Mouse (Mus musculus) liver, adult 2 months (tissue): ENCODE results near the gene Fgfr2. TPM values are rescaled to one million over a fixed set of nuclear protein-coding genes. Genes with fewer than 3 reads are reported as not detected.
A peak's percentile ranks its signal among the peaks of the same experiment; 100 is the strongest.
"Not testable (repeated sequence)": the region's sequence is repeated elsewhere in the genome, so short reads cannot be mapped to it uniquely, and the experiment has no call there.

ENCODE experiments used
- DNase-seq: peaks from one replicate; pipeline ENCODE4 v3.0.0-alpha.2; 2011; ENCODE audit warnings: low read depth, low spot score; ENCODE audit errors: extremely low read depth
- H3K27ac ChIP-seq: fragments of 200-500 bp; replicated peaks from 2 replicates; pipeline ENCODE4 v1.5.1; 2012; ENCODE audit warnings: low read depth, mild to moderate bottlenecking, control low read depth, inconsistent platforms, low read length; ENCODE audit not compliant: insufficient read depth
- H3K27me3 ChIP-seq: fragments of 200-500 bp; 2 replicates; pipeline ENCODE4 v1.6.1; 2012; ENCODE audit warnings: mild to moderate bottlenecking, moderate library complexity, low read length, inconsistent platforms; ENCODE audit not compliant: control insufficient read depth, insufficient read depth
- H3K36me3 ChIP-seq: fragments of 200-500 bp; 2 replicates; pipeline ENCODE4 v1.6.1; 2012; ENCODE audit warnings: low read length, inconsistent platforms; ENCODE audit not compliant: control insufficient read depth, insufficient read depth
- H3K4me1 ChIP-seq: fragments of 200-500 bp; 2 replicates; pipeline ENCODE4 v1.6.1; 2011; ENCODE audit warnings: low read length; ENCODE audit not compliant: control insufficient read depth, insufficient read depth
- H3K4me3 ChIP-seq: fragments of 200-500 bp; 2 replicates; pipeline ENCODE4 v1.5.1; 2011; ENCODE audit warnings: low read depth, mild to moderate bottlenecking, control low read depth, low read length, moderate library complexity; ENCODE audit not compliant: insufficient read depth
- H3K79me2 ChIP-seq: fragments of 200-500 bp; 2 replicates; pipeline ENCODE4 v1.6.1; 2012; ENCODE audit warnings: inconsistent platforms, mild to moderate bottlenecking, low read length, moderate library complexity; ENCODE audit not compliant: control insufficient read depth, insufficient read depth
- H3K9ac ChIP-seq: fragments of 200-500 bp; 2 replicates; pipeline ENCODE4 v1.6.1; 2012; ENCODE audit warnings: low read depth, mild to moderate bottlenecking, control low read depth, inconsistent platforms, low read length
- CTCF ChIP-seq: fragments of 200-500 bp; IDR thresholded peaks from 2 replicates; pipeline ENCODE4 v1.5.1; 2011; ENCODE audit warnings: low read depth, low read length, control low read depth
- POLR2A ChIP-seq: fragments of 200-500 bp; IDR thresholded peaks from 2 replicates; pipeline ENCODE4 v1.6.1; 2011; ENCODE audit warnings: low read length, control low read depth; ENCODE audit not compliant: insufficient read depth; ENCODE audit errors: extremely low read depth
- WGBS: fragments of 180-500 bp; shearing (Covaris S2); methylation state at CpG from one replicate; pipeline ENCODE4 v1.1.7; 2018; 5-methylcytosine and 5-hydroxymethylcytosine counted together
- polyA plus RNA-seq: library from polyadenylated mRNA; depleted of rRNA; stranded (reverse); fragments of >200 nt; gene quantifications from 2 replicates; pipeline ENCODE4 v1.2.3, GENCODE M21; 2012
- total RNA-seq: library from RNA; depleted of rRNA; stranded (reverse); fragments of >200 nt; gene quantifications from 2 replicates; pipeline ENCODE4 v1.2.3, GENCODE M21; 2014

Fgfr2 gene
- total and polyA plus RNA-seq, 2 experiments: 16.7 to 35.2 TPM

- Histone ChIP-seq H3K4me1 (peaks cover 12% of the 10 kb centered on the region), H3K27ac (no peak overlapping the region), H3K4me3 (no peak overlapping the region), H3K9ac (no peak overlapping the region), H3K27me3 (no peaks in the 10 kb centered on the region), H3K36me3 (no peaks in the 10 kb centered on the region), H3K79me2 (peaks cover 18% of the 10 kb centered on the region)
- WGBS: 35% methylated on average over 2 of the region's 2 CpGs
- peak; percentile 44 for DNase-seq
- no peak for TF ChIP-seq POLR2A
- no peak for TF ChIP-seq CTCF
Observed at GRCm38 (mm10) chr7:131411941-131412270, 1711.2 kb downstream of the Fgfr2 start.

GRCm38 (mm10) chr7:131411221-131411940, 1711.8 kb downstream of the Fgfr2 start:
- Histone ChIP-seq H3K36me3 (no peaks in the 10 kb centered on the region), H3K9ac (peak overlapping the region; percentile 52), H3K4me1 (peaks cover 12% of the 10 kb centered on the region), H3K27ac (peak overlapping the region; percentile 70), H3K4me3 (peak overlapping the region; percentile 53), H3K79me2 (peaks cover 17% of the 10 kb centered on the region), H3K27me3 (no peaks in the 10 kb centered on the region)
- peak; percentile 47 for DNase-seq
- TF ChIP-seq POLR2A: no peak
- no peak for TF ChIP-seq CTCF
- WGBS: 18% methylated on average over 10 of the region's 10 CpGs

GRCm38 (mm10) chr7:131410416-131411058, 1712.6 kb downstream of the Fgfr2 start, which contains the start of the genes Ikzf5 and Acadsb:
Ikzf5 (minus strand) TSS chr7:131410521.
Acadsb (plus strand) TSS chr7:131410601.
- Histone ChIP-seq H3K79me2 (peaks cover 18% of the 10 kb centered on the region), H3K27me3 (no peaks in the 10 kb centered on the region), H3K4me3 (peak within 1 kb of the TSS; percentile 81), H3K36me3 (no peaks in the 10 kb centered on the region), H3K27ac (peak within 1 kb of the TSS; percentile 70), H3K4me1 (peaks cover 12% of the 10 kb centered on the region), H3K9ac (peak within 1 kb of the TSS; percentile 95)
- under 1% methylated on average over 42 of the region's 42 CpGs for WGBS
- TF ChIP-seq POLR2A (peak; percentile 77; the same call in 1 of the 2 replicates), CTCF (no peak)
- DNase-seq: peak; percentile 94

DNA sequence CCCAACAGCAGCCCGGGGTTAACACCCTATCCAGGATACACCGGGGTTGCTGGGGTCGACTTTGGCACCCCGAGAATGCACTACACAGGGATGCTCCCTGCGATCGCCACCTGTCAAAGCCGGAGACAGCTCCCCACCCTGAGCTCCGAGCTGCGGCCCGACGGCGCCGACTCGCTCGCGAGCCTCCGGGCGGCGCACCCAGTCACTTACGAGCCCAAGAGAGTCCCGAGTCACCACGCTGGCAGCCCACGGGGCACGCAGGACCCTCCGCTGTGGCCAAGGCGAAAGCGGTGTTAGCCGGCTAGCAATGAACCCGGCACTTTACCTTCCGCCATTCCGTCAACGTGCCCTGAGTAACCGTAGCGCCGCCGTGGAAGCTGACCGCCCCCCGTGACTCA, 1713.2 kb downstream of the Fgfr2 start:
- no peaks in the 10 kb centered on the region for H3K27me3 ChIP-seq
- H3K79me2 ChIP-seq: peaks cover 18% of the 10 kb centered on the region
- no peak for TF ChIP-seq CTCF
- TF ChIP-seq POLR2A: no peak
- H3K27ac ChIP-seq: peak overlapping the region; percentile 65
- H3K36me3 ChIP-seq: no peaks in the 10 kb centered on the region
- peak overlapping the region; percentile 95 for H3K9ac ChIP-seq
- peaks cover 12% of the 10 kb centered on the region for H3K4me1 ChIP-seq
- WGBS: under 1% methylated on average over 38 of the region's 38 CpGs
- DNase-seq: no peak
- H3K4me3 ChIP-seq: peak overlapping the region; percentile 81

DNA sequence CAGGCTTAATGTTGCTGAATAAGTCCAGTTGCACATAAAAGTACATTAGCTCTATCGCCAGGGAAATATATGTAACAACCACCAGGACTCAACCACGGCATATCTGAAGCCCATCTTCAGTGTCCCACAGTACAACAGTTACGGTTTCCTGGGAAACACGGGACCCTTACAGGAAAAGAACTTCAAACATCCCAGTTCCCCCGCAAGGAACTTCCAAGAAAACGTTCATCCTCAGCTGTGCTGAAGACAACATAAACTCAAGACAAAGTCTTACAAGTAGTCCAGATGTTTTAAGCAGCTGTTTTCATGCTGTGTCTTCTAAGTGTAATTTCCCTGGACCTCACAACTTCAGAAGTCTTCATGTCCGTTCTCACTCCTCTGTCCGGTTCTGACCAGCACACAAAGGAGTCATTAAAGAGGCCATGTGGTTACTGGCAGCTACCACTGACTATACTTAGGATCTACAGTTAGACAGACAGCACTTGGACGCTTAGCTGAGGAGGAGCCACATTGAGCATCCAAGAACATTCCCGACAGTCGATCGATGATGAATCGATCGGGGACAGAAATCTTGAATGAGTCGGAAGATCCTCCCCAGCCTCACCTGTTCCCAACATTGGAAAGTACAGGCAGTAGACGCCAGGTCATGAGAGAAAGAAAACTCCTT, 1713.7 kb downstream of the Fgfr2 start:
- H3K36me3 ChIP-seq: no peaks in the 10 kb centered on the region
- 11% methylated on average over 16 of the region's 16 CpGs for WGBS
- peak overlapping the region; percentile 65; the same call in 1 of the 2 replicates for H3K27ac ChIP-seq
- peak; percentile 56 for DNase-seq
- no peak for TF ChIP-seq POLR2A
- TF ChIP-seq CTCF: no peak
- H3K9ac ChIP-seq: peak overlapping the region; percentile 95
- peaks cover 12% of the 10 kb centered on the region for H3K4me1 ChIP-seq
- peak overlapping the region; percentile 81 for H3K4me3 ChIP-seq
- peaks cover 18% of the 10 kb centered on the region for H3K79me2 ChIP-seq
- H3K27me3 ChIP-seq: no peaks in the 10 kb centered on the region

DNA sequence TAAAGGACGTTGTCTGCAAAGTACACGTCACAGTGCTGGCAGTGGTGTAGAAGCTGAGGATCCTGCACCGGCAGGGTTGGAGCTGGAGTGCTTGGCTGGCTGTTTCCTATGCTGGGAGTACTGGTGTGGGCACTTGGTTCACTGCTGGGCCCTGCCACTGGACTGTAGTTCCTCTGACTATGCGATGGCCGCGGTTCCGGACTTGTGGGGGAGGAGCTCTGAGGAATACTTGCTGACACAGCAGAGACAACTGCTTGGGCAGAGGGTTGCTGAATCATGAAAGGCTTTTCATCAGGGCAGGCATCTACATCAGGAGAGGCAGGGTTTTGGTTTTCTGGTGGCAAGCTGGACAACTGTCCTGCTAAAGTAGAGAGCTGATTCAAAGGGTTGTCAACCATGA, 1731.4 kb downstream of the Fgfr2 start:
- DNase-seq, H3K27me3 ChIP-seq, H3K9ac ChIP-seq, H3K27ac ChIP-seq, H3K79me2 ChIP-seq, H3K4me1 ChIP-seq, H3K4me3 ChIP-seq: not testable (repeated sequence)
- 83% methylated on average over 7 of the region's 7 CpGs for WGBS
- peaks cover 34% of the 10 kb centered on the region for H3K36me3 ChIP-seq
